Mouse (Mus musculus) lung, postnatal 0 days (tissue): ENCODE measurements around the gene Loxl3.

Source experiments
- CTCF ChIP-seq: IDR thresholded peaks from 2 replicates; pipeline ENCODE4 v1.5.1; 2016; ENCODE audit warnings: antibody characterized with exemption, mild to moderate bottlenecking
- EP300 ChIP-seq: IDR thresholded peaks from 2 replicates; pipeline ENCODE4 v1.6.1; 2016; ENCODE audit warnings: antibody characterized with exemption, mild to moderate bottlenecking, control low read depth

DNA sequence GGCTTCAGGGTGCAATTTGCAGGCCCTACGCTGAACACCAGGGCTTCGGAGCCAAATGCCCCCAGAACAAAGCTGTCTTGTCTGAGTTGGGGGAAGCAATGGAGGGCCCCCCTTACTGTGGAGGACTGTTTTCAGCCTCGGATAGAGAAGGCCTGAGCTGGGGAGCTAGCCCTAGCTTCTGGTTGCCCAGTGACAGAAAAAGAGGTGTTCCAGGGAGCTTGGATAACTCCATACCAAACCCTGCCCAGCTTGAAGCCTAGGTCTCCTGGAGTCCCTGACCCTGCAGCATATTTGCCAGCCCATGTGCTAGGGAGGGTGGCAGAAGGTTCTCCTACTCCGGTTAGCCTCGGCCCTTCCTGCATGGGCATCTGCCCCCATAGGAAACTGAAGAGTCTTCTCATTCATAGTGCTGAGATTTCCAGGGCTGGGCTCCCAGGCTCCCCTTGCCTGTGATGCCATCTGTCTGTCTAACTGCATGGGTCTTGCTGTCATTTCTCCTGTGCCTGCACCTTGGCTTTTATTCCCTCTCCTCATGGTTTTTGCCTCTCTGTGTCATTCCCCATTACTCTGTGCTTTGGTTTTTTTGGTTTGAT lies 586 bp downstream of the Loxl3 start:
- no peak for TF ChIP-seq CTCF
- no peak for TF ChIP-seq EP300
